Mouse (Mus musculus): ENCODE data around the gene Setmar.

Setmar gene

DNA sequence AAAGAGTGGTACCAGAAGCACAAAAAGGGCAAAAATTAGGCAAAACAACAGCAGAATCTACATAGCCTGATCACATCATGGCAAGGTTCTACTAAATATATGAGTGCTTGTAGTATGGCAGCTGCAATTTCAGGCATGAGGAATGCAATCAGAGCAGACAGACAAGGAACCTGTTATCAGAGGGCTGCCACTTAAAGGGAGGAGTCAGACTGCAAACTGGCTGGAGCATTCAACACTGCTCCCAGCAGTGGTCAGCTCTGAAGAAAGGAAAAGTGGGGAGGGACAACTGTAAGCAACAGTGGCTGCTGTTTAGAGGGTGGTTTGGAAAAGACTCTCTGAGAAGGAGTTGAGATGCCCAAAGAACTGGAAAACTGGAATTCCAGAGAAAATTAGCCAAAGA is 46.8 kb downstream of the Setmar start:
- in situ Hi-C loops (cut with MboI, MseI) = no loop called here

DNA sequence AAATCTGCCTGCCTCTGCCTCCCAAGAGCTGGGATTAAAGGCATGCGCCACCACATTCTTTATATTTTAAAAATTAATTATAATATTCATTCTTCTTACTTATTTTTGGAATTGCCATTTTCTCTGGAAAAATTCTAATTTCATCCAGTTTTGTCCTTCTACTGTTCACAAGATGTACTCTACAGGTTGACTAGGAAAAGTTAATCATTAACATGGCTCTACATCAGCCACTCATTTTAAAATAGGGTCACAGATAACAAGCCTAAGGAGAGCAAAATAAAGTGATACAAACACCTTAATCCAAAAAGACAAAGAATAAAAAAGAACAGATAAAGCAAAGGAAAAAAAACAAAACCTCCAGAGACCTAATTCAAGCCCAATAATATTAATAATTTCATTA is 50.1 kb downstream of the Setmar start:
- in situ Hi-C loops (cut with MboI, MseI) = no loop called here

- in situ Hi-C loops (cut with MboI, MseI) = no loop called here
Observed at GRCm38 (mm10) chr6:108117881-108118280, 53.0 kb downstream of the Setmar start.

DNA sequence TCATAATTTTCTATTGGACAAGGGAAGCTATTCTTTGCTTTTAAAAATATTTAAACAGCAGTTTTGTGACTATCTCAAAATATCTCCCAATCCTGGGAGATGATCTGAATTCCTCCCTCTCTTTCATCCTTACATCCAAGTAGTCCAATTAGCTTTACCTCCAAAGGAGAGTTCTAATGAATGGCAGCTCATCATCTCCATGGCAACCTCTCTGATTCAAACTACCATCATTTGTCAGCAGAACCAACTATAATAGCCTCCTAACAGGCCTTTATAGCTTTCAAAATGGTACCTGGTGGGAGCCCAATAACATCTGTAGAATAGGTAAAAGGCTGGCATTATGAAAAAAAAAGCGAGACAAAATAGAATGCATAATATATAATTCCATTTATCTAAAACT is 60.6 kb downstream of the Setmar start:
- in situ Hi-C loops (cut with MboI, MseI) = no loop called here

DNA sequence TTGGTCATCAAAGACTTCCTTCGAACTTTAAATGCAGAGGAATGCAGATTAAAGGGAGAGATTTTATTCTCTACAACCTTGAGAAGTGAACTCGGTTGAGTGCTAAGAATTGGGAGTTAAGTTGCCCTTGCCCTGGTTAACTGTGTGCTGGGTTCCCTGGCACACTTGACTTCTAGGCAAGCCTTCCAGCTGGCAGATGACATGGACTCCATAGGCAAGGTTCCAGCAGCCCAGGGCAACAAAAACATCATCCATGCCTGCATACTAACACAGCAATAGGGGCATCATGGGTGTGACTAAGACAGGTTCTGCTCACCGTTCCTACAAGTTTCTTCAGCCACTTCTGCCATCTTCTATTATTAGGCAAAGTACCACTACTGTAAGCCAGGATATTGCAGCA is 61.8 kb downstream of the Setmar start:
- in situ Hi-C loops (cut with MboI, MseI) = no loop called here

All from T-helper 1 cell (primary cell).